Mouse (Mus musculus) T-helper 1 cell (primary cell): ENCODE measurements at regions not wholly inside any gene's neighbourhood (a gene's known extent, or its start where the extent isn't known, plus 50 kb on each side); places are given as distances from the start of the nearest gene placed in this dataset.

Experiments
- in situ Hi-C: fragments of 300-600 bp; cut with MboI, MseI; formaldehyde crosslinking; loops from one replicate; pipeline ENCODE4 v1.15.1; 2025; ENCODE audit warnings: high pct_unique_total_duplicates

DNA sequence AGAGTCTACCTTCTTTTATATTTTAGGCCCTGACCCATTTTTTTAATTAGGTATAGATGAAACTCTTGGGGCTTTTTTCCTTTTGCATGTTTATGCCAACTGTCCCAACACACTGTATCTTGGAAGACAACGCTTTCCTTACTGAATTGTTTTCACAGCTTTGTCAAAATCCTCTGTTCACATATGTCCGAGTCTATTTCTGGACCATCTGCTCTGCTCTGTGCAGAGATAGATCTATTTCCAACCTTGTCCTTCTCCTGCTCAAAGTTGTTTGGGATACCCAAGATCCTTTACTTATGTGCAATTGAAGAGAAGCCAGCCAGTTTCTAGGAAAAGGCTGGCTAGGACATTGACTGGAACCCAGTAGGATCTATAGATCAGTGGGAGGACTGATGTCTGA is 403.6 kb upstream of the Zdhhc25 start:
- in situ Hi-C loops: no loop called here

DNA sequence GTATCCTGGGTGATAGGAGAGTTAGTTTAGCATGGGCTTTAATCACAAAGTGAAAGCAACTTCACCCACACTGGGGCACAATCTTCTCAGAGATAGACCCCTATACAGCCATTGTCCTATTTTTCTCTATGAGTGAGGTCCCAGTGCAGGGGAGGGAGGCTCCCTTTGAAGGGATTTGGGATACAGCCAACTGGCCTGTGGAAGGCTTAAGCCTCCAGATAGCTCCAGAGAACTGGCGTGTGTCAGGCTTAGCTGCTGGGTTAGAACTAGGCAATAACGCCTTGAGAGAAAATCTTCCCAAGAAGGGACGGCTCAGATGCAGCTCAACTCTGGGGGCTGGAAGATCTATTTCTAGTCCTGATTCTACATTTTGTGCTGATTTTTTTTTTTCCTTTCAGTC is 397.4 kb upstream of the Zdhhc25 start:
- in situ Hi-C loops: no loop called here

- in situ Hi-C loops: no loop called here
Measured at GRCm38 (mm10) chr15:88213356-88213755, 386.7 kb upstream of the Zdhhc25 start.

DNA sequence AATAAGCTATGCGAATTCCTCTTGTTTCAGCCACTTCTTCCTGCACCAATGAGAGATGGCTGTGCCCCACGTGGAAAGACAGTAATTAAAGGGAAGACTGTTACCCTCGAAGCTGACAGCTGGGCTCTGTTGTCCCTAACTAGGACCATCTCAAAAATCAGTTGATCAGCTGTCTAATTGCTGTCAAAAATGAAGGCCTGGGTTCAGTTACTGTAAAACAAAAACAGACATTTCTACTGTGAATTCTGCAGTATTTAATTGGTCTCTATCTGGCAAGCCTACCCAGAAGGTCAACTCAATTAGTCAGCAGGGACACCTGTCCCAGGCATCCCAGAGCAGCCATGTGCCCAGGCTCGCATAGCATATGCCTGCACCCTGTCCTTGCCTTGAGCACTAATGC is 385.8 kb upstream of the Zdhhc25 start:
- in situ Hi-C loops: no loop called here

DNA sequence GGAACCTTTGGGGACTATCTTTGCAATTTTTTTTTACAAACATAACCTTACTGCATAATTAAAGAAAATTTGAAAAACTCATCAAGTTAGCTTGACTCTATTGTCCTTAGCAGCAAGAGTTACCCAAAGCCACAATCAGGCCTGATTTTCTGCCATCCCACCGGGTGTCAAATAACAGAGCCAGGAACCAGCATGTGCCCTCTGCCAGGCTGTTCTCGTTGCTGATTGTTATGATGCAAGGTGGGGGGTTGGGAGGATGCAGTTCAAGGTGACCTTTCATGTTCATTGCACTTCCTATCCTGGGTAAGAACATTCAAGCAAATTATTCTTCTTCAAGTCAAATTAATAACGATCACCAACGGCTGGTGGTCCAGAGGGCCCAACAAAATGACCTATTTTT is 370.6 kb upstream of the Zdhhc25 start:
- in situ Hi-C loops: no loop called here

DNA sequence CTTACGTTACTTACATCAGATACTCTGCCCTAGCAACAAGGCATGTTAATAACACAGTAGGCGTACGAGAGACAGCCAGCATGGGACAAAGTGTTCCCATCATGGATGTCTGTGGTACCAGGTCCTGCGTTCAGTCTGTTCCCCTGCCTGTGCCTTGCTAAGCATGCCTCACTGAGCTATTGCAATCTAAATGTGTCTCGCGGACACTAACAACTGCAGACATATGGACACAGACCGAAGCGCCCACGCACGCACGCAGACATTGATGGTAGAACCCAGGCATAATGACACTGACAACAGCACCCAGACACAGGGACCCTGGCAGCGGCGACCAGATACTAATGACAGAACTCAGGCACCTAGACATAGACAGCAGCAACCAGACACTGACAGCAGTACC is 355.5 kb upstream of the Zdhhc25 start:
- in situ Hi-C loops: no loop called here

DNA sequence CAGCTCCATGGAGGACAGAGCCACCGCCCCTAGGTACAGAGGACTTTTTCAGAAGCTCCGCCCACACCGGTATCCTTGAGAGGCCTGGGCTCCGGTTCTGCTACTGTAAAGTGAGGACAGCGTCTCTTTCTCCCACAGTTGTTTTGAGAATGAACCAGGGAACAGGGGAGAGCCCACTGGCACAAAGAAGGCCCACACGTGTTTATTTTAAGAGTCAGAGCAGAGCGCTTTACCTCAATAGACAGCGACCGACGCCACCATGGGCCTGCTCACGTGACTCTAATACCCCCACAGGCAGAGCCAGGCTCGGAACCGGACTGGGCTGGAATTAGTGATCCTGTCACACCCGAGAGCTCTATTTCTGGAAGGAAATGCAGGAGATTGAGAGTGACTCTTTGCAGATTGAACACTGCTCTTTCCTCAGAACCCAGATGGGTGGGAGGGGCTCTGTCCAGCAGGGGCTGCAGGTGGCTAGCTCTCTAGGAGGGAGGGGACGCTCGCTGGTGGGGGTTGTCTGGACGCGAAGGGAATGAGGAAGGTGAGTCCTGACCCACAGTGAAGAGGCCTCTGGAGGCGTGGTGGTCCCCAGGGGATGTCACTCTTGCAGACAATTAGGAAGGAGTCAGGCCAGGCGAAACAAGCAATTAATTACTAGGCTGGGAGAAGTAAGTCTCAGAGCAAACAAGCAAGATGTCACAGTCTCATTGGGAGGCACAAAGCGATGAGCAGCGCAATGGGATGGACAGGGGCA is 354.4 kb upstream of the Zdhhc25 start:
- in situ Hi-C loops: no loop called here

- in situ Hi-C loops: no loop called here
Measured at GRCm38 (mm10) chr15:88247974-88248625, 352.0 kb upstream of the Zdhhc25 start.

- in situ Hi-C loops: no loop called here
Measured at GRCm38 (mm10) chr15:88288051-88288450, 312.1 kb upstream of the Zdhhc25 start.

DNA sequence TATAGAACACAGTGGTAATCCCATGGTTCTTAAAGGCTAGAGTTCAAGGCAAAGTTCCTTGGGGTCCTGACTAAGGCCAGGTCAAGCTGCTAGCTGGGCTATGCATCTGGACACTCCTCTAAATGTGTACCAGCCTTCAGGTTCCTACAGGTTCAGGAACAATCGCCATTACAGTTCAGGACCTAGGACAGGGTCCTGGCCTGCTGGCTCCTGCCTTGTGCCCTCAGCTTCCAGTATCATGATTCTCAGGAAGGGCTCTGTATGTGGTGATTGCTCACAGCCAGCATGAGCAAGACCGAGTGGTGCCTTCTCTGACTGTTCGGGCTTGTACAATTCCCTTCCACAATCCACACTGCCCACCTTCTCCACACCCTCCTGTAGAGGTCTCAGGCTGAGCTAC is 311.4 kb upstream of the Zdhhc25 start:
- in situ Hi-C loops: no loop called here

DNA sequence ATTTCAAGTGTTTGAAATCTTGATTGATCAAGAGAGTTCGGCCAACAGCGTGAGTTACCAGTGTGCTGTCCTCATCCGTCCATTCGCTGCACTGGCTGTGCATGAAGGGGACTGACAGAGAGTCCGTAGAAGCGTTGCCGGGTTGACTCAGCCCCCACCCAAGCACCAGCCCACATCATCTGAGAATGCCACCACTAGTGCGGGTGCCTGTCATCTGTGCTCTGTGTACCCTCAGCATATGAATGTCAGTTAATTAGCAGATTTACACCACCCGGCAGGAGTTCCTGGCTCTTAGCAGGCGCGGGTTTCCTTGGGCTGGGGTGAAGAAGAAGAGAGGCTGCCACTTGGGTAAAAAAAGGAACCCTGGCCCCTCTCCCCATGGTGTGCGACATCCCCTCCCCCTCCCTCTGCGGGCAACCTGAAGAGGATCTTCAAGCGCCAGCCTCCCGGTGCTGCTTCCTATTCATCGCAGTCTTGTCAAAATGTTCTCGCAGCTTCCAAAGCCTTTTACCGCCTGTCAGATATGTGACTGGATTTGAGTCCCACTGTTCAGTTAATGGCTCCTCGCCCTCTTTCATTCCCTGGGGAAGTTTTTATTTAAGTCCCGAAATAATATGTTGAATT is 309.2 kb upstream of the Zdhhc25 start:
- in situ Hi-C loops: no loop called here

- in situ Hi-C loops: no loop called here
Measured at GRCm38 (mm10) chr15:88299061-88299460, 301.0 kb upstream of the Zdhhc25 start.

- in situ Hi-C loops: loop anchor here (25.0 kb wide), 1 partner anchor 476 kb away; no protein-coding TSS in a partner anchor
Measured at GRCm38 (mm10) chr15:88311158-88311557, 288.9 kb upstream of the Zdhhc25 start.

- in situ Hi-C loops: loop anchor here (25.0 kb wide), 1 partner anchor 472 kb away; no protein-coding TSS in a partner anchor
Measured at GRCm38 (mm10) chr15:88314810-88315459, 285.2 kb upstream of the Zdhhc25 start.

GRCm38 (mm10) chr15:88318048-88318447 is 282.1 kb upstream of the Zdhhc25 start:
- in situ Hi-C loops: loop anchor here (25.0 kb wide), 1 partner anchor 469 kb away; no protein-coding TSS in a partner anchor

- in situ Hi-C loops: loop anchor here (25.0 kb wide), 1 partner anchor 468 kb away; no protein-coding TSS in a partner anchor
Measured at GRCm38 (mm10) chr15:88319527-88319926, 280.6 kb upstream of the Zdhhc25 start.

- in situ Hi-C loops: loop anchor here (25.0 kb wide), 1 partner anchor 464 kb away; no protein-coding TSS in a partner anchor
Measured at GRCm38 (mm10) chr15:88323584-88324375, 276.3 kb upstream of the Zdhhc25 start.

GRCm38 (mm10) chr15:88325108-88325507 is 275.0 kb upstream of the Zdhhc25 start:
- in situ Hi-C loops: no loop called here

DNA sequence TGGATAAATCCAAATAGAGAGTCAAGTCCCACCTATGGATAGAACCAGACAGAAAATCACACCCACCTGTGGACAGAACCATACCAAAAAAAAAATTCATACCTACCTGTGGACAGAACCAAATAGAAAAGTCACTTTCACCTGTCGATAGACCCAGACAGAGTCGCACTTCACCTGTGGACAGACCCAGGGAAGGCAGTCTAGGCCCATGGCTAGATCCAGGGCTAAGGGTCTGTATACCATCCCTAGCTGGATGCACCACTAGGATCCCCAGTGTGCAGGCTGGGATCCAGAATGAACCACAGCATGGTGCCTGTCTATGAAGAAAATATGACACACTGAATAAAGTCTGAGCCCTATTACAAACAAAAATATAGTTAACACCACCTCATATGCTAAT is 246.9 kb upstream of the Zdhhc25 start:
- in situ Hi-C loops: no loop called here

DNA sequence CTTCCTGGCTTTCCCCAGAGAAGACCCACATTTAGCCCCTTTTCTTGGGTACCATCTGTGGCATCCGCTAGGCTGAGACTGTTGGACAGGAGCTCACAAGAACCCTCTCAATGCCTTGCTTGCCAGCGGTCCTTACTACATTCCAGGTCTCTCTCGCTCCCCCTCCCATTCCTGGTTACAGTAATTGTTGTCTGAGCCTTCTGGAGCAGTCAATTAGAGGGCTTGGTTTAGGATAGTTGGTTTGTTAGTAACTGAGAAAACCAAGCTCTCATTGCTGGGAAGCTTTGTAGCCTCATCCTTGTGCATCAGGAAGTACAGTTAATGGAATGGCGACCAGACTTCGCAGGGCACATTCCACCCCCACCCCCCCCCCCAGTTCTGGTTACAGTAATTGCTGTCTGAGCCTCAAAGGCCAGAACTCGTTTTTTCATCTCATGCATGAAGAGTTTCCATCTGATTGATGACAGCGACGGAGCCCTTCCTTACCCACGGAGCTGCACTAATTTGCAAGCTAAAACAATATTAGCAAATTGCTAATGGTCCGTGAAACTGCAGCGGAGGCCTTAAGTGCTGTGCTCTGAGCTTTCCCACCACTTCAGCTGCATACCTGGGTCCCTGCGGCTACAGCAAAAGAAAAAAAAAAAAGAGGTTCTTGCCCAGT is 239.6 kb upstream of the Zdhhc25 start:
- in situ Hi-C loops: no loop called here

DNA sequence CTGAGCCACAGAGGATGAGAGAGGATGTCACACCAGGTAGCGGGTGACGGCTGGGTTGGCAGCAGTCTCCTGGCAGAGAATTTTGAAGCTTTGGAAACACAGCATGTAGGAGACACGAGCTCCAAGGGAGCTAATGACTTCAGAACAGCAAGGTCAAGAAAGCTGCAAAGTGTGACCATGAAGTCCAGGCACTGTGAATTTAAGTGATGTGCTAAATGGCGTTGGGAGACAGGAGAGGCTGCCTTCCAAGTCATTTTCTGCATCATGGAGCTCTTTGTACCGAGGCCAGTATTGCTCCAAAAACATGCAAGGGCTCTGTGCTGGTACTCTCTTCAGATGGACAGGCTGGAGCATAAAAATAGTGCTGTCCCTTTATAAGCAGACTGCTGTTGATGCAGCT is 238.8 kb upstream of the Zdhhc25 start:
- in situ Hi-C loops: no loop called here
